Mouse (Mus musculus) stomach, embryonic 14.5 days (tissue): ENCODE data around the gene Gnl3. TPM values are rescaled to one million over a fixed set of nuclear protein-coding genes. Genes with fewer than 3 reads are reported as not detected.

Experiments used
- ATAC-seq: fragments of 200-750 bp; cut with Nextera tagmentation; 2 replicates; pipeline ENCODE4 v1.8.0; 2017; ENCODE audit warnings: low read depth, moderate TSS enrichment; ENCODE audit not compliant: insufficient number of reproducible peaks, insufficient read depth, low FRiP score
- H3K27ac ChIP-seq: fragments of 300-500 bp; sonication (generic); 2 replicates; pipeline ENCODE4 v1.5.1; 2014; ENCODE audit warnings: mild to moderate bottlenecking, low read length, moderate library complexity, mixed read lengths
- H3K27me3 ChIP-seq: fragments of 300-500 bp; sonication (generic); 2 replicates; pipeline ENCODE4 v1.6.1; 2014; ENCODE audit warnings: low read length, control low read depth, mixed read lengths; ENCODE audit not compliant: control insufficient read depth, insufficient read depth
- H3K36me3 ChIP-seq: fragments of 300-500 bp; sonication (generic); 2 replicates; pipeline ENCODE4 v1.6.1; 2014; ENCODE audit warnings: mild to moderate bottlenecking, control low read depth, low read length, moderate library complexity, mixed read lengths; ENCODE audit not compliant: control insufficient read depth, insufficient read depth
- H3K4me1 ChIP-seq: fragments of 300-500 bp; sonication (generic); 2 replicates; pipeline ENCODE4 v1.6.1; 2014; ENCODE audit warnings: low read length, control low read depth, mixed read lengths; ENCODE audit not compliant: control insufficient read depth, insufficient read depth
- H3K4me2 ChIP-seq: fragments of 300-500 bp; sonication (generic); replicated peaks from 2 replicates; pipeline ENCODE4 v1.6.1; 2014; ENCODE audit warnings: low read depth, low read length, control low read depth
- H3K4me3 ChIP-seq: fragments of 300-500 bp; sonication (generic); 2 replicates; pipeline ENCODE4 v1.5.1; 2014; ENCODE audit warnings: low read depth, low read length, control low read depth
- H3K9ac ChIP-seq: fragments of 300-500 bp; sonication (generic); replicated peaks from 2 replicates; pipeline ENCODE4 v1.6.1; 2014; ENCODE audit warnings: low read depth, mild to moderate bottlenecking, control low read depth, low read length, moderate library complexity, mixed read lengths
- H3K9me3 ChIP-seq: fragments of 300-500 bp; sonication (generic); 2 replicates; pipeline ENCODE4 v1.6.1; 2016; ENCODE audit warnings: low read depth, low read length, control low read depth; ENCODE audit not compliant: control insufficient read depth
- WGBS: fragments of 180-500 bp; shearing (Covaris S2); extraction: QIAGEN DNeasy Blood & Tissue Kit; methylation state at CpG from one replicate; pipeline ENCODE4 v1.1.7; 2014; 5-methylcytosine and 5-hydroxymethylcytosine counted together
- polyA plus RNA-seq: library from polyadenylated mRNA; unstranded; fragments of >200 nt; fragmentation: Nextera tagmentation; extraction: Ambion mirVana; gene quantifications from 2 replicates; pipeline ENCODE4 v1.2.1, GENCODE M21; 2014

Gnl3 gene
- polyA plus RNA-seq, 1 experiment from 2014 or later: 128 TPM

- Histone ChIP-seq H3K9ac (no peak overlapping the region), H3K36me3 (peaks cover 66% of the 10 kb centered on the region), H3K4me1 (peaks cover 10% of the 10 kb centered on the region), H3K9me3 (no peaks in the 10 kb centered on the region), H3K27ac (no peak overlapping the region), H3K4me3 (no peak overlapping the region), H3K27me3 (no peaks in the 10 kb centered on the region), H3K4me2 (no peak overlapping the region)
- ATAC-seq: no peak
- 68% methylated on average over 1 of the region's 1 CpGs for WGBS
Observed at GRCm38 (mm10) chr14:31016063-31016462, 2.9 kb downstream of the Gnl3 start.

- no peak overlapping the region for H3K9ac ChIP-seq
- no peak overlapping the region for H3K4me3 ChIP-seq
- peaks cover 81% of the 10 kb centered on the region for H3K36me3 ChIP-seq
- H3K9me3 ChIP-seq: no peaks in the 10 kb centered on the region
- no peaks in the 10 kb centered on the region for H3K27me3 ChIP-seq
- H3K4me1 ChIP-seq: peaks cover 10% of the 10 kb centered on the region
- H3K4me2 ChIP-seq: no peak overlapping the region
- no peak overlapping the region for H3K27ac ChIP-seq
- 96% methylated on average over 2 of the region's 2 CpGs for WGBS
- ATAC-seq: no peak
Observed at GRCm38 (mm10) chr14:31013928-31014327, 5.0 kb downstream of the Gnl3 start.

GRCm38 (mm10) chr14:31011588-31011987, 7.4 kb downstream of the Gnl3 start:
- Histone ChIP-seq H3K27me3 (no peaks in the 10 kb centered on the region), H3K4me1 (no peaks in the 10 kb centered on the region), H3K4me3 (no peak overlapping the region), H3K36me3 (peaks cover 80% of the 10 kb centered on the region), H3K27ac (no peak overlapping the region), H3K4me2 (no peak overlapping the region), H3K9me3 (no peaks in the 10 kb centered on the region), H3K9ac (no peak overlapping the region)
- WGBS: 91% methylated on average over 3 of the region's 3 CpGs
- ATAC-seq: no peak

GRCm38 (mm10) chr14:31006779-31007178, 12.2 kb downstream of the Gnl3 start:
- WGBS: 71% methylated on average over 5 of the region's 5 CpGs
- H3K36me3 ChIP-seq: peaks cover 33% of the 10 kb centered on the region
- no peak overlapping the region for H3K4me2 ChIP-seq
- H3K27me3 ChIP-seq: no peaks in the 10 kb centered on the region
- no peak overlapping the region for H3K27ac ChIP-seq
- ATAC-seq: no peak
- no peaks in the 10 kb centered on the region for H3K4me1 ChIP-seq
- no peak overlapping the region for H3K4me3 ChIP-seq
- no peaks in the 10 kb centered on the region for H3K9me3 ChIP-seq
- no peak overlapping the region for H3K9ac ChIP-seq

GRCm38 (mm10) chr14:31004527-31004926, 14.4 kb downstream of the Gnl3 start:
- no peak overlapping the region for H3K9ac ChIP-seq
- no peak overlapping the region for H3K4me3 ChIP-seq
- WGBS: 84% methylated on average over 2 of the region's 2 CpGs
- no peak for ATAC-seq
- no peaks in the 10 kb centered on the region for H3K9me3 ChIP-seq
- no peak overlapping the region for H3K4me2 ChIP-seq
- peaks cover 5% of the 10 kb centered on the region; the same call in 1 of the 2 replicates for H3K4me1 ChIP-seq
- no peaks in the 10 kb centered on the region for H3K27me3 ChIP-seq
- H3K27ac ChIP-seq: no peak overlapping the region
- H3K36me3 ChIP-seq: peaks cover 13% of the 10 kb centered on the region

GRCm38 (mm10) chr14:31001307-31002205, 17.4 kb downstream of the Gnl3 start, which contains the start of the genes Glt8d1 and Spcs1:
Gene Glt8d1, plus strand, starts transcription at chr14:31001400.
Gene Spcs1, minus strand, starts transcription at chr14:31001672.
- peak; percentile 92 for ATAC-seq
- WGBS: under 1% methylated on average over 83 of the region's 84 CpGs
- Histone ChIP-seq H3K4me1 (peaks cover 5% of the 10 kb centered on the region; the same call in 1 of the 2 replicates), H3K4me3 (peak within 1 kb of the TSS; percentile 79), H3K27me3 (no peaks in the 10 kb centered on the region), H3K36me3 (peaks cover 4% of the 10 kb centered on the region; the same call in 1 of the 2 replicates), H3K4me2 (peak within 1 kb of the TSS; percentile 80), H3K9ac (peak within 1 kb of the TSS; percentile 84), H3K9me3 (no peaks in the 10 kb centered on the region), H3K27ac (peak within 1 kb of the TSS; percentile 90)

- peak overlapping the region; percentile 80 for H3K4me2 ChIP-seq
- H3K9me3 ChIP-seq: no peaks in the 10 kb centered on the region
- H3K27ac ChIP-seq: peak overlapping the region; percentile 90
- no peak for ATAC-seq
- peak overlapping the region; percentile 84 for H3K9ac ChIP-seq
- peak overlapping the region; percentile 79 for H3K4me3 ChIP-seq
- peaks cover 5% of the 10 kb centered on the region; the same call in 1 of the 2 replicates for H3K4me1 ChIP-seq
- H3K36me3 ChIP-seq: peaks cover 4% of the 10 kb centered on the region; the same call in 1 of the 2 replicates
- WGBS: 0% methylated on average over 21 of the region's 21 CpGs
- H3K27me3 ChIP-seq: no peaks in the 10 kb centered on the region
Observed at GRCm38 (mm10) chr14:31000816-31001306, 18.1 kb downstream of the Gnl3 start.

GRCm38 (mm10) chr14:31000356-31000755, 18.6 kb downstream of the Gnl3 start:
- H3K27ac ChIP-seq: no peak overlapping the region
- H3K4me3 ChIP-seq: peak overlapping the region; percentile 79
- ATAC-seq: no peak
- no peaks in the 10 kb centered on the region for H3K27me3 ChIP-seq
- H3K4me2 ChIP-seq: peak overlapping the region; percentile 80
- peaks cover 4% of the 10 kb centered on the region; the same call in 1 of the 2 replicates for H3K36me3 ChIP-seq
- WGBS: 61% methylated on average over 10 of the region's 10 CpGs
- H3K4me1 ChIP-seq: peaks cover 5% of the 10 kb centered on the region; the same call in 1 of the 2 replicates
- no peaks in the 10 kb centered on the region for H3K9me3 ChIP-seq
- peak overlapping the region; percentile 84; the same call in 1 of the 2 replicates for H3K9ac ChIP-seq
